ENCODE assay signal across 8 mouse cellular contexts in genomic region chr10:121423541-121424349, GRCm38 (mm10). TPM values are rescaled to one million over a fixed set of nuclear protein-coding genes. Genes with fewer than 3 reads are reported as not detected.
DNase-seq lines count a peak whose midpoint lies in the region; ATAC-seq lines count a peak whose summit lies in the region.

No protein-coding gene starts in this region.

- no peak for DNase-seq in heart, adult 9 months (ENCODE audit: low spot score in 2 of 2)
- peak; percentile 52 for DNase-seq in T-cell, adult 2 months (ENCODE audit: low spot score)
- no peak for DNase-seq in limb, embryonic 10.5 days (ENCODE audit: low spot score)
- DNase-seq in urinary bladder, adult 2 months (ENCODE audit: low spot score) = no peak
- DNase-seq in left cerebral cortex, postnatal 14 days (ENCODE audit: low spot score in 2 of 2) = no peak
- no peak for DNase-seq in c-Kit-positive CD71-positive TER-119-positive erythroid progenitor cells, embryonic 14.5 days (ENCODE audit: low spot score)

- no peak for ATAC-seq in heart, embryonic 12.5 days (ENCODE audit: insufficient number of reproducible peaks, low FRiP score)
- ATAC-seq in forebrain, embryonic 16.5 days = peak; percentile 51

- no peaks in the 10 kb centered on the region for H3K36me3 ChIP-seq in heart, embryonic 12.5 days
- no peaks in the 10 kb centered on the region for H3K36me3 ChIP-seq in forebrain, embryonic 16.5 days (ENCODE audit: control insufficient read depth, insufficient read depth)
- H3K36me3 ChIP-seq in limb, embryonic 10.5 days = peaks cover 8% of the 10 kb centered on the region

- WGBS in heart, embryonic 12.5 days = 70% methylated on average over 16 of the region's 16 CpGs
- WGBS in forebrain, embryonic 16.5 days = 19% methylated on average over 16 of the region's 16 CpGs
- 89% methylated on average over 16 of the region's 16 CpGs for WGBS in limb, embryonic 10.5 days

- H3K9ac ChIP-seq in heart, embryonic 12.5 days = no peak overlapping the region
- H3K9ac ChIP-seq in forebrain, embryonic 16.5 days (replicated peaks; ENCODE audit: low read depth, low read length) = no peak overlapping the region

- intact Hi-C loops in left cerebral cortex, postnatal 14 days (cut with DNase I) = no loop called here

- H3K9me3 ChIP-seq in heart, embryonic 12.5 days (replicated peaks) = no peaks in the 10 kb centered on the region
- H3K9me3 ChIP-seq in forebrain, embryonic 16.5 days (ENCODE audit: control insufficient read depth, low read length) = no peaks in the 10 kb centered on the region
- H3K9me3 ChIP-seq in limb, embryonic 10.5 days (replicated peaks) = no peaks in the 10 kb centered on the region

- H3K4me3 ChIP-seq in heart, embryonic 12.5 days = no peak overlapping the region
- no peak overlapping the region for H3K4me3 ChIP-seq in forebrain, embryonic 16.5 days (replicated peaks; ENCODE audit: low read length)
- no peak overlapping the region for H3K4me3 ChIP-seq in limb, embryonic 10.5 days

- H3K4me2 ChIP-seq in heart, embryonic 12.5 days = no peak overlapping the region
- no peak overlapping the region for H3K4me2 ChIP-seq in forebrain, embryonic 16.5 days (ENCODE audit: low read length)

- peaks cover 95% of the 10 kb centered on the region for H3K4me1 ChIP-seq in heart, embryonic 12.5 days (replicated peaks)
- peaks cover 15% of the 10 kb centered on the region for H3K4me1 ChIP-seq in forebrain, embryonic 16.5 days (replicated peaks; ENCODE audit: control insufficient read depth, insufficient read depth, low read length)
- peaks cover 82% of the 10 kb centered on the region for H3K4me1 ChIP-seq in limb, embryonic 10.5 days

- H3K27me3 ChIP-seq in heart, embryonic 12.5 days (replicated peaks) = no peaks in the 10 kb centered on the region
- H3K27me3 ChIP-seq in forebrain, embryonic 16.5 days (replicated peaks; ENCODE audit: control insufficient read depth, insufficient read depth, low read length) = no peaks in the 10 kb centered on the region
- H3K27me3 ChIP-seq in limb, embryonic 10.5 days (ENCODE audit: low read depth, poor library complexity, severe bottlenecking) = no peaks in the 10 kb centered on the region

- peak overlapping the region; percentile 68 for H3K27ac ChIP-seq in heart, embryonic 12.5 days (ENCODE audit: poor library complexity, severe bottlenecking)
- no peak overlapping the region for H3K27ac ChIP-seq in forebrain, embryonic 16.5 days (ENCODE audit: low read length)
- peak overlapping the region; percentile 26 for H3K27ac ChIP-seq in limb, embryonic 10.5 days

RNA-seq across cellular contexts. Expression of gene Rassf3, which starts 52.4 kb away (rescaled TPM):
- polyA plus RNA-seq in heart, embryonic 12.5 days (2016; fragmentation: Nextera tagmentation; extraction: Ambion mirVana) = 27.0 and 28.1 TPM in 2 replicates
- 4.1 and 5.3 TPM in 2 replicates for polyA plus RNA-seq in forebrain, embryonic 16.5 days (2015; fragmentation: Nextera tagmentation; extraction: Ambion mirVana)
- polyA plus RNA-seq in limb, embryonic 10.5 days (2016; fragmentation: Nextera tagmentation; extraction: Ambion mirVana) = 18.0 and 21.1 TPM in 2 replicates
- 106 and 139 TPM in 2 replicates for polyA plus RNA-seq in urinary bladder, adult 2 months (2012; rRNA removed)
- 10 to 100 TPM; 29.6 to 33.9 TPM for total RNA-seq in left cerebral cortex, postnatal 14 days (2021)

RNA-seq across cellular contexts. Expression of gene Gns, which starts 58.9 kb away (rescaled TPM):
- 40.2 and 40.3 TPM in 2 replicates for polyA plus RNA-seq in heart, embryonic 12.5 days (2016; fragmentation: Nextera tagmentation; extraction: Ambion mirVana)
- polyA plus RNA-seq in forebrain, embryonic 16.5 days (2015; fragmentation: Nextera tagmentation; extraction: Ambion mirVana) = 35.2 and 35.6 TPM in 2 replicates
- polyA plus RNA-seq in limb, embryonic 10.5 days (2016; fragmentation: Nextera tagmentation; extraction: Ambion mirVana) = 29.5 and 35.6 TPM in 2 replicates
- 48.3 and 80.7 TPM in 2 replicates for polyA plus RNA-seq in urinary bladder, adult 2 months (2012; rRNA removed)
- total RNA-seq in left cerebral cortex, postnatal 14 days (2021) = 10 to 100 TPM; 76.4 to 81.0 TPM
